Mouse (Mus musculus): Measurements from ENCODE around the gene Pafah1b3. TPM values are rescaled to one million over a fixed set of nuclear protein-coding genes. Genes with fewer than 3 reads are reported as not detected.

Gene Pafah1b3
- polyA plus RNA-seq, 1 experiment from 2014 or later = 295 TPM

DNA sequence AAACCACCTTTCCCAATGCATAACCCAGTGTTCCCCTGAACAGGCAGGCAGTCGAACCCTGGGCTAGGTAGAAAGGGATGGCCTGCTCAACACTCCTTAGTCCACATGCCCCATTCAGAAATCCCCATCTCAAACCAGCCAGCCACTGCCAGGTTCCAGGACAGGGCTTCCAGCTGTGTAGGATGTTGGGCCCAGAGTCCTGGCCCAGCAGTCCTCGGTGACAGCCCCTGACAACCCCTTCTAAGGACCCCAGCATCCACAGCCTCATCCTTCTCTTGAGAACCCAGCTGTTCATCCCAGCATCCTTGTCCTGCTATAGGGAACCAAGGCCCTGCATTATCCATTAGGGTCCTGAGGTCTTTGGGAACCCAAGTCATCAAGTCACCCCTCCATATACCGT is 50.3 kb downstream of the Pafah1b3 start:
- peak overlapping the region; percentile 97 for H3K9ac ChIP-seq (replicated peaks)
- H3K27me3 ChIP-seq = no peaks in the 10 kb centered on the region
- peak overlapping the region; percentile 95 for H3K4me3 ChIP-seq (replicated peaks)
- no peak for ATAC-seq (ENCODE audit: insufficient number of reproducible peaks, insufficient read depth, low FRiP score, low TSS enrichment, low read depth)
- peak overlapping the region; percentile 99 for H3K27ac ChIP-seq
- no peaks in the 10 kb centered on the region for H3K9me3 ChIP-seq
- H3K4me2 ChIP-seq = peak overlapping the region; percentile 95
- 19% methylated on average over 3 of the region's 3 CpGs for WGBS
- H3K36me3 ChIP-seq = peaks cover 42% of the 10 kb centered on the region
- peaks cover 54% of the 10 kb centered on the region for H3K4me1 ChIP-seq (replicated peaks)

DNA sequence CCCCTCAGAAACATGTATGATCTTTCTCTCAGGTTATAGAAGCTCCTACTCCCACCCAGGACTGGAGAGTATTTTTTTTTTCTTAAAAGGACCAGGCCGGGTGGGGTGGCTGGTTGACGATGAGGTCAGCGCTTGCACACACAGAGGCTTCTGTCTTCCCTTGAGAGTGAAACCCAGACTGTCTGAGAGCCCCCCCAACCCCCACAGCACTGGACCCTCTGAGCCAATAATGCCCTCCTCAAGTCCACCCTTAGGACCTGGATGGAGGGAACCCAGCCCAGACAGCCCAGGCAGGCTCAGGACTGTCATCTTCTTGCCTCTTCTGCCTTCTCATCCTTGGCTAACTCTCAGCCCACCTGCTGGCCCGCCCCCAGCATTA is 51.0 kb downstream of the Pafah1b3 start:
- peak overlapping the region; percentile 95 for H3K4me3 ChIP-seq (replicated peaks)
- WGBS = 56% methylated on average over 4 of the region's 4 CpGs
- no peak for ATAC-seq (ENCODE audit: insufficient number of reproducible peaks, insufficient read depth, low FRiP score, low TSS enrichment, low read depth)
- peak overlapping the region; percentile 99 for H3K27ac ChIP-seq
- peaks cover 45% of the 10 kb centered on the region for H3K36me3 ChIP-seq
- H3K4me2 ChIP-seq = peak overlapping the region; percentile 95
- H3K27me3 ChIP-seq = no peaks in the 10 kb centered on the region
- peak overlapping the region; percentile 97 for H3K9ac ChIP-seq (replicated peaks)
- H3K4me1 ChIP-seq (replicated peaks) = peaks cover 48% of the 10 kb centered on the region
- H3K9me3 ChIP-seq = no peaks in the 10 kb centered on the region

- no peaks in the 10 kb centered on the region for H3K27me3 ChIP-seq
- H3K9me3 ChIP-seq = no peaks in the 10 kb centered on the region
- peaks cover 45% of the 10 kb centered on the region for H3K36me3 ChIP-seq
- no peak for ATAC-seq (ENCODE audit: insufficient number of reproducible peaks, insufficient read depth, low FRiP score, low TSS enrichment, low read depth)
- H3K4me3 ChIP-seq (replicated peaks) = peak overlapping the region; percentile 95
- H3K9ac ChIP-seq (replicated peaks) = peak overlapping the region; percentile 97; the same call in 1 of the 2 replicates
- peak overlapping the region; percentile 99 for H3K27ac ChIP-seq
- peak overlapping the region; percentile 95 for H3K4me2 ChIP-seq
- H3K4me1 ChIP-seq (replicated peaks) = peaks cover 45% of the 10 kb centered on the region
- WGBS = 60% methylated on average over 20 of the region's 20 CpGs
Measured at GRCm38 (mm10) chr7:25246079-25246758, 51.6 kb downstream of the Pafah1b3 start.

Other genes starting within 250 kb of the Pafah1b3 start
- gene Grik5, start 225.6 kb downstream of the Pafah1b3 start, polyA plus RNA-seq (2016; fragmentation: Nextera tagmentation; extraction: Ambion mirVana) = 12.4 and 15.0 TPM in 2 replicates
- gene Zfp574, start 225.4 kb downstream of the Pafah1b3 start, polyA plus RNA-seq (2016; fragmentation: Nextera tagmentation; extraction: Ambion mirVana) = 39.5 and 40.9 TPM in 2 replicates
- 2.7 and 2.9 TPM in 2 replicates for gene Pou2f2, start 118.3 kb downstream of the Pafah1b3 start, polyA plus RNA-seq (2016; fragmentation: Nextera tagmentation; extraction: Ambion mirVana)
- gene Dedd2, start 77.4 kb downstream of the Pafah1b3 start, polyA plus RNA-seq (2016; fragmentation: Nextera tagmentation; extraction: Ambion mirVana) = 12.2 and 13.6 TPM in 2 replicates
- gene Zfp526, start 76.6 kb downstream of the Pafah1b3 start, polyA plus RNA-seq (2016; fragmentation: Nextera tagmentation; extraction: Ambion mirVana) = 3.1 and 3.4 TPM in 2 replicates
- gene Gsk3a, start 60.1 kb downstream of the Pafah1b3 start, polyA plus RNA-seq (2016; fragmentation: Nextera tagmentation; extraction: Ambion mirVana) = 16.9 and 19.4 TPM in 2 replicates
- gene Erf, start 47.2 kb downstream of the Pafah1b3 start, polyA plus RNA-seq (2016; fragmentation: Nextera tagmentation; extraction: Ambion mirVana) = 22.3 and 24.3 TPM in 2 replicates
- gene Cic, start 30.3 kb downstream of the Pafah1b3 start, polyA plus RNA-seq (2016; fragmentation: Nextera tagmentation; extraction: Ambion mirVana) = 34.9 and 38.7 TPM in 2 replicates
- 0.66 and 0.86 TPM in 2 replicates for gene Prr19, start 3.4 kb upstream of the Pafah1b3 start, polyA plus RNA-seq (2016; fragmentation: Nextera tagmentation; extraction: Ambion mirVana)
- 1.1 and 1.3 TPM in 2 replicates for gene Tmem145, start 8.1 kb upstream of the Pafah1b3 start, polyA plus RNA-seq (2016; fragmentation: Nextera tagmentation; extraction: Ambion mirVana)
- gene Megf8, start 19.2 kb upstream of the Pafah1b3 start, polyA plus RNA-seq (2016; fragmentation: Nextera tagmentation; extraction: Ambion mirVana) = 21.6 and 21.7 TPM in 2 replicates
- gene Cnfn, start 71.7 kb upstream of the Pafah1b3 start, polyA plus RNA-seq (2016; fragmentation: Nextera tagmentation; extraction: Ambion mirVana) = not detected in 2 replicates
- gene Lipe, start 100.7 kb upstream of the Pafah1b3 start, polyA plus RNA-seq (2016; fragmentation: Nextera tagmentation; extraction: Ambion mirVana) = 11.9 and 12.1 TPM in 2 replicates
- gene Cxcl17, start 114.9 kb upstream of the Pafah1b3 start, polyA plus RNA-seq (2016; fragmentation: Nextera tagmentation; extraction: Ambion mirVana) = 0.29 and 0.58 TPM in 2 replicates
- gene Ceacam1, start 179.6 kb upstream of the Pafah1b3 start, polyA plus RNA-seq (2016; fragmentation: Nextera tagmentation; extraction: Ambion mirVana) = 0.79 TPM in 2 replicates
- gene Ceacam2, start 241.9 kb upstream of the Pafah1b3 start, polyA plus RNA-seq (2016; fragmentation: Nextera tagmentation; extraction: Ambion mirVana) = 0.09 and 0.34 TPM in 2 replicates

Data from limb, embryonic 12.5 days (tissue).